Mouse (Mus musculus) hindbrain, embryonic 11.5 days (tissue): Measurements from ENCODE around the gene Cass4. TPM values are rescaled to one million over a fixed set of nuclear protein-coding genes. Genes with fewer than 3 reads are reported as not detected.

ENCODE experiments used
- ATAC-seq: fragments of 200-750 bp; cut with Nextera tagmentation; 2 replicates; pipeline ENCODE4 v1.8.0; 2017; ENCODE audit warnings: mild to moderate bottlenecking, moderate TSS enrichment, moderate library complexity; ENCODE audit not compliant: low FRiP score
- DNase-seq: peaks from one replicate; pipeline ENCODE4 v3.0.0-alpha.2; 2015; ENCODE audit warnings: low spot score
- H3K27ac ChIP-seq: fragments of 300-500 bp; sonication (generic); 2 replicates; pipeline ENCODE4 v1.5.1; 2014; ENCODE audit warnings: mild to moderate bottlenecking, low read depth, low read length
- H3K27me3 ChIP-seq: fragments of 300-500 bp; sonication (generic); 2 replicates; pipeline ENCODE4 v1.6.1; 2014; ENCODE audit warnings: mild to moderate bottlenecking, low read length, moderate library complexity, mixed read lengths; ENCODE audit not compliant: control insufficient read depth, insufficient read depth
- H3K36me3 ChIP-seq: fragments of 300-500 bp; sonication (generic); 2 replicates; pipeline ENCODE4 v1.6.1; 2014; ENCODE audit warnings: mild to moderate bottlenecking, low read length, moderate library complexity, mixed read lengths; ENCODE audit not compliant: control insufficient read depth, insufficient read depth
- H3K4me1 ChIP-seq: fragments of 300-500 bp; sonication (generic); replicated peaks from 2 replicates; pipeline ENCODE4 v1.6.1; 2014; ENCODE audit warnings: low read length, mixed read lengths; ENCODE audit not compliant: control insufficient read depth, insufficient read depth
- H3K4me2 ChIP-seq: fragments of 300-500 bp; sonication (generic); replicated peaks from 2 replicates; pipeline ENCODE4 v1.6.1; 2014; ENCODE audit warnings: mild to moderate bottlenecking, low read depth, low read length
- H3K4me3 ChIP-seq: fragments of 300-500 bp; sonication (generic); 2 replicates; pipeline ENCODE4 v1.5.1; 2014; ENCODE audit warnings: low read depth, low read length
- H3K9ac ChIP-seq: fragments of 300-500 bp; sonication (generic); 2 replicates; pipeline ENCODE4 v1.6.1; 2014; ENCODE audit warnings: low read depth, low read length
- H3K9me3 ChIP-seq: fragments of 300-500 bp; sonication (generic); 2 replicates; pipeline ENCODE4 v1.6.1; 2016; ENCODE audit warnings: low read length; ENCODE audit not compliant: control insufficient read depth
- WGBS: fragments of 180-500 bp; shearing (Covaris S2); extraction: QIAGEN DNeasy Blood & Tissue Kit; methylation state at CpG from one replicate; pipeline ENCODE4 v1.1.7; 2014; 5-methylcytosine and 5-hydroxymethylcytosine counted together
- polyA plus RNA-seq: library from polyadenylated mRNA; unstranded; fragments of >200 nt; fragmentation: Nextera tagmentation; extraction: Ambion mirVana; gene quantifications from 2 replicates; pipeline ENCODE4 v1.2.1, GENCODE M21; 2014

Gene Cass4
- polyA plus RNA-seq, 1 experiment from 2014 or later, result 0.12 TPM

DNA sequence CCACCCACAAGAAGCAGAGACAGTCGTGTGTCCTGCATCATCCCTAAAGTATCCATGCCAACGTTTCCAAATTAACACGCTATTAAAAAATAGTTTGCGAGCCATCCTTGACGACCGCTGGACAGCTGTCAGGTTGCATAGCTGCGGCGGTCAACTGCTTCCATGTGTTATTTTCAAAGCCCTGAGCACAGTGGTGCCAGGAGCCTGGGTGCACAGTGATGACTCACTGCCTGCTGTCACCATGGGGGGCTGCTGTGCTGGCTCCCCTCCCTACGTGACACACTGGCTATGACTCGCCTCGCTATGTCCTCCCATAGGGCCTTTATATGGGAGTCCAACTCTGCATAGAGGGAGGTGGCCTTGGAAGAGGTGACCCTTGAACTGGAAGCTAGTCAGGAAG, 17.5 kb downstream of the Cass4 start:
- H3K36me3 ChIP-seq, result no peaks in the 10 kb centered on the region
- DNase-seq, result no peak
- WGBS, result 83% methylated on average over 11 of the region's 11 CpGs
- ATAC-seq, result no peak
- H3K27me3 ChIP-seq, result no peaks in the 10 kb centered on the region
- H3K9ac ChIP-seq, result no peak overlapping the region
- no peak overlapping the region for H3K4me3 ChIP-seq
- no peak overlapping the region for H3K27ac ChIP-seq
- no peak overlapping the region for H3K4me2 ChIP-seq
- no peaks in the 10 kb centered on the region for H3K9me3 ChIP-seq
- H3K4me1 ChIP-seq, result 0 out of 2 replicates have a peak, but pooled peaks cover 2% of the 10 kb centered on the region

DNA sequence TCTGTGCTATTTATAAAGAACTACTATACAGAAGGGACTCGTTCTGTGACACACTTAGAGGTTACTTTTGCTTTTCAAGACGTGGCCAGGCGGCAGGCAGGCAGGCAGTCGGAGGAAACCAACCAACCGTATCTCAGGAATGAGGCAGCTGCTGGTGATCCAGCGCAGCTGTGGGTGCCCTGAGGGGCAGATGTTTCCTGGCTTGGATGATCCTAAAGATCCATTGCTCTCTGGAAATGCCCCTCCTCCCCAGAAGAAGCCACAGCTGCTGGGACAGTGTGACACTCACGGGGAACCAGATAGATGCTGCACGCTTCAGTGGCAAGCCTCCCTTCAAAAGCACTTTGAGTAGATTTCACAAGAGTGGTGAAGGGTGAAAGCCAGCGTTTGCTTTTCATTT, 18.9 kb downstream of the Cass4 start:
- no peak overlapping the region for H3K27ac ChIP-seq
- ATAC-seq, result peak; percentile 71; the same call in 1 of the 2 replicates
- no peak overlapping the region for H3K4me2 ChIP-seq

GRCm38 (mm10) chr2:172413273-172413672, 19.7 kb downstream of the Cass4 start:
- H3K9ac ChIP-seq, result no peak overlapping the region
- DNase-seq (peak; percentile 18), ATAC-seq (no peak)
- H3K4me3 ChIP-seq, result no peak overlapping the region
- 0 out of 2 replicates have a peak, but pooled peaks cover 2% of the 10 kb centered on the region for H3K4me1 ChIP-seq
- no peak overlapping the region for H3K27ac ChIP-seq
- no peaks in the 10 kb centered on the region for H3K9me3 ChIP-seq
- no peaks in the 10 kb centered on the region for H3K36me3 ChIP-seq
- no peak overlapping the region for H3K4me2 ChIP-seq
- 21% methylated on average over 4 of the region's 4 CpGs for WGBS
- H3K27me3 ChIP-seq, result no peaks in the 10 kb centered on the region

More for the DNA sequence above, 18.9 kb downstream of the Cass4 start:
- Histone ChIP-seq H3K27me3 (no peaks in the 10 kb centered on the region), H3K9me3 (no peaks in the 10 kb centered on the region), H3K4me1 (0 out of 2 replicates have a peak, but pooled peaks cover 2% of the 10 kb centered on the region), H3K36me3 (no peaks in the 10 kb centered on the region), H3K4me3 (no peak overlapping the region), H3K9ac (no peak overlapping the region)
- peak; percentile 63 for DNase-seq
- 12% methylated on average over 9 of the region's 9 CpGs for WGBS

GRCm38 (mm10) chr2:172413894-172414293, 20.3 kb downstream of the Cass4 start:
- Histone ChIP-seq H3K9ac (no peak overlapping the region), H3K4me2 (no peak overlapping the region), H3K9me3 (no peaks in the 10 kb centered on the region), H3K4me1 (0 out of 2 replicates have a peak, but pooled peaks cover 2% of the 10 kb centered on the region), H3K36me3 (no peaks in the 10 kb centered on the region), H3K4me3 (no peak overlapping the region), H3K27ac (no peak overlapping the region), H3K27me3 (no peaks in the 10 kb centered on the region)
- 37% methylated on average over 5 of the region's 5 CpGs for WGBS
- DNase-seq, result no peak
- ATAC-seq, result no peak

GRCm38 (mm10) chr2:172416218-172416617, 22.6 kb downstream of the Cass4 start:
- Histone ChIP-seq H3K9me3 (no peaks in the 10 kb centered on the region), H3K4me2 (no peak overlapping the region), H3K36me3 (no peaks in the 10 kb centered on the region), H3K27ac (no peak overlapping the region), H3K9ac (no peak overlapping the region), H3K4me3 (no peak overlapping the region), H3K4me1 (0 out of 2 replicates have a peak, but pooled peaks cover 2% of the 10 kb centered on the region), H3K27me3 (no peaks in the 10 kb centered on the region)
- WGBS, result 64% methylated on average over 12 of the region's 12 CpGs
- no peak for DNase-seq
- no peak for ATAC-seq

GRCm38 (mm10) chr2:172416876-172417275, 23.3 kb downstream of the Cass4 start:
- Histone ChIP-seq H3K4me1 (0 out of 2 replicates have a peak, but pooled peaks cover 2% of the 10 kb centered on the region), H3K36me3 (no peaks in the 10 kb centered on the region), H3K27me3 (no peaks in the 10 kb centered on the region), H3K9ac (no peak overlapping the region), H3K9me3 (no peaks in the 10 kb centered on the region), H3K4me3 (no peak overlapping the region), H3K4me2 (no peak overlapping the region), H3K27ac (no peak overlapping the region)
- no peak for ATAC-seq
- DNase-seq, result no peak
- WGBS, result 86% methylated on average over 5 of the region's 5 CpGs

DNA sequence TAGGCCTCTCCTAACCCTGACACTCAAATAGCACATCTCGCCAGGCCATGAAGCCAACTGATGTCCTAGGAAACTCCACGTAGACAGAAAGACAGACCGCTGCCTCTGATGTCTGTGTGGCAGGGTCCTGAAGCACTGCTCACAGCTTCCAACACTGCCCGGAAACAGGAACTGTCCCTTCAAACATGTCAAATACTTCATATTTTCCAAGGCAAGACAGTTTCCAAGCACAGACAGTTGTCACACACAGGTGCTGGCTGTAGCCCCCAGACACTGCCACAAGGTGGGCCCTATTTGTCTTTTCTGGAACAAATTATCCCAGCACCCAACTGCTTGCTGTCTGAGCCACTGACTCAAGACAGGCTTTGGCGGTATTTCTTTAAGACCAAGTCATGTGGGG, 24.6 kb downstream of the Cass4 start:
- H3K27me3 ChIP-seq, result no peaks in the 10 kb centered on the region
- no peaks in the 10 kb centered on the region for H3K9me3 ChIP-seq
- no peaks in the 10 kb centered on the region for H3K36me3 ChIP-seq
- H3K27ac ChIP-seq, result no peak overlapping the region
- H3K4me3 ChIP-seq, result no peak overlapping the region
- H3K4me2 ChIP-seq, result no peak overlapping the region
- ATAC-seq, result no peak
- WGBS, result 84% methylated on average over 5 of the region's 5 CpGs
- no peak overlapping the region for H3K9ac ChIP-seq
- 0 out of 2 replicates have a peak, but pooled peaks cover 2% of the 10 kb centered on the region for H3K4me1 ChIP-seq
- DNase-seq, result no peak

DNA sequence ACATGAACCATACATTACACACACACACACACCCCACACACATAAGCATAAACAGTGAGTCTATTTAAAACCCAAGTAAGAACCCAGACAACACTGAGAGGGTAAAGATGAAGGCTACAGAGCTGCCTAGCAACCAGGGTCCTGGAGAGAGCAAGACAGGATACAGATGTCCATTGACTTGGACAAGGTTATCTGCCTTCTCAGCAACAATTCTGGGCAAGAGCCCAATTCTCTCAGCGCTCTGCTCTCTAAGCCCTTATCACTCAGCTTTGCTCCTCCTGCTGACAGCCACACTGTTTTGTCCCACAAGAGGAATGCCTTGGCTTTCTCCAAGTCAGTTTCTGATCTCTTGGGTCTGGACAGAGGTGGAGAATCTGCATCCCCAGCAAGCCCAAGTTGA, 37.0 kb downstream of the Cass4 start:
- no peak overlapping the region for H3K4me2 ChIP-seq
- no peak overlapping the region for H3K9ac ChIP-seq
- no peak overlapping the region for H3K27ac ChIP-seq
- ATAC-seq (no peak), DNase-seq (no peak)
- no peaks in the 10 kb centered on the region for H3K4me1 ChIP-seq
- H3K36me3 ChIP-seq, result no peaks in the 10 kb centered on the region
- H3K9me3 ChIP-seq, result no peaks in the 10 kb centered on the region
- 100% methylated on average over 1 of the region's 1 CpGs for WGBS
- H3K4me3 ChIP-seq, result no peak overlapping the region
- no peaks in the 10 kb centered on the region for H3K27me3 ChIP-seq

DNA sequence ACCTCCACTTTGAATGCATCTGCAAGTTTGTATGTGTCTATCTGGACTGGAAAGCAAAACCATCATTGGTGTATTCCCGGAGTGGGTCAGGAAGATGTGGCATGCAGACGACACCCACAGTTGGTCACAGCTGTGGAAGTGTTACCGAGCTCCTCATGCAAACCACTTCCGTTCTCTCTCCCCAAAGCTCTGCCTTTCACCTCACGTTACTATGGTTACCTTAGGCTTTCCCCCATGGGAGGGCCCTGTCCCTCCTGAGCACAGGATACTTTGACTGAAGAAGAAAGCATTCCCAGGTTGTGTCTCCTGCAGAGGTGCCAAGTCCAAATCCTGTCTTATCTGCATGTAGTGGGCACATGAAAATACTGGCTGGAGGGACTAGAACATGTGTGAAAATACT, 40.2 kb downstream of the Cass4 start:
- ATAC-seq (no peak), DNase-seq (no peak)
- H3K9me3 ChIP-seq, result no peaks in the 10 kb centered on the region
- no peak overlapping the region for H3K27ac ChIP-seq
- WGBS, result 58% methylated on average over 5 of the region's 5 CpGs
- no peaks in the 10 kb centered on the region for H3K4me1 ChIP-seq
- H3K4me2 ChIP-seq, result no peak overlapping the region
- no peaks in the 10 kb centered on the region for H3K36me3 ChIP-seq
- H3K4me3 ChIP-seq, result no peak overlapping the region
- H3K27me3 ChIP-seq, result no peaks in the 10 kb centered on the region
- no peak overlapping the region for H3K9ac ChIP-seq
